22 mouse cellular contexts compared by ENCODE assay signal in genomic region chr12:107021806-107022205, GRCm38 (mm10).
DNase-seq lines count a peak whose midpoint lies in the region; ATAC-seq and TF ChIP-seq lines count a peak whose summit lies in the region.
"Had no signal": no experiment of that assay in that cellular context is flagged by ENCODE, and none has a peak within 500 bp of the region (broad histone marks: within the 10 kb centered on the region; RNA-seq: fewer than 3 reads in every experiment).

No protein-coding gene starts in this region.

- peak; percentile 54 for DNase-seq in naive thymus-derived CD4-positive, alpha-beta T cell, adult 2 months (ENCODE audit: low read depth)
- DNase-seq in thymus, adult 2 months: peak; percentile 27
- DNase-seq in thymus, postnatal 14 days: peak; percentile 35
- DNase-seq in thymus, postnatal 4 days: peak; percentile 48
- DNase-seq in cerebellum, adult 9-10 months: no peak
- DNase-seq: adrenal gland, adult 8-10 months; adrenal gland, postnatal 14 days; adrenal gland, postnatal 36 days; cerebellum, adult 11-12 months; cerebellum, adult 2 months; cerebellum, adult 9-11 months; cerebellum, postnatal 14 days; cerebellum, postnatal 36 days; embryo, embryonic 11 days had no signal

- H3K4me3 ChIP-seq in thymus, adult 2 months (ENCODE audit: control insufficient read depth, insufficient read depth, low read length): no peak overlapping the region
- H3K4me3 ChIP-seq in midbrain, embryonic 16.5 days (ENCODE audit: low read depth, low read length): no peak overlapping the region
- H3K4me3 ChIP-seq in forebrain, embryonic 15.5 days: no peak overlapping the region
- H3K4me3 ChIP-seq: embryonic facial prominence, embryonic 13.5 days; embryonic facial prominence, embryonic 15.5 days; erythroblast, embryonic 14.5 days; forebrain, embryonic 10.5 days; forebrain, embryonic 12.5 days had no signal

- no peak overlapping the region for H3K9ac ChIP-seq in midbrain, embryonic 16.5 days (ENCODE audit: low read depth, low read length)
- no peak overlapping the region for H3K9ac ChIP-seq in forebrain, embryonic 15.5 days (replicated peaks)
- H3K9ac ChIP-seq: embryonic facial prominence, embryonic 13.5 days; embryonic facial prominence, embryonic 15.5 days; forebrain, embryonic 12.5 days had no signal

- peaks cover 20% of the 10 kb centered on the region for H3K4me1 ChIP-seq in thymus, adult 2 months (replicated peaks; ENCODE audit: control insufficient read depth, insufficient read depth, low read length)
- H3K4me1 ChIP-seq in midbrain, embryonic 16.5 days (ENCODE audit: control insufficient read depth, insufficient read depth, low read length): no peaks in the 10 kb centered on the region
- H3K4me1 ChIP-seq in forebrain, embryonic 15.5 days: no peaks in the 10 kb centered on the region
- H3K4me1 ChIP-seq: embryonic facial prominence, embryonic 15.5 days; forebrain, embryonic 10.5 days; forebrain, embryonic 12.5 days had no signal

- no peak for TF ChIP-seq CTCF in thymus, adult 2 months (IDR thresholded peaks at IDR 0.05; ENCODE audit: borderline replicate concordance, control insufficient read depth, extremely low read depth, insufficient read depth, low read length, poor library complexity)

- H3K9me3 ChIP-seq in midbrain, embryonic 16.5 days (replicated peaks; ENCODE audit: control insufficient read depth, low read length, poor library complexity, severe bottlenecking): no peaks in the 10 kb centered on the region
- H3K9me3 ChIP-seq in forebrain, embryonic 15.5 days: no peaks in the 10 kb centered on the region
- H3K9me3 ChIP-seq: embryonic facial prominence, embryonic 13.5 days; embryonic facial prominence, embryonic 15.5 days; forebrain, embryonic 10.5 days; forebrain, embryonic 12.5 days had no signal

- no peak overlapping the region for H3K4me2 ChIP-seq in midbrain, embryonic 16.5 days (ENCODE audit: low read length)
- H3K4me2 ChIP-seq in forebrain, embryonic 15.5 days (replicated peaks): no peak overlapping the region
- H3K4me2 ChIP-seq: embryonic facial prominence, embryonic 13.5 days; embryonic facial prominence, embryonic 15.5 days; forebrain, embryonic 12.5 days had no signal

- ATAC-seq in midbrain, embryonic 16.5 days: no peak
- no peak for ATAC-seq in forebrain, embryonic 15.5 days (replicated peaks)
- ATAC-seq: forebrain, embryonic 14.5 days had no signal

- WGBS in thymus, adult 2 months: 22% methylated on average over 1 of the region's 1 CpGs
- WGBS in midbrain, embryonic 16.5 days: 95% methylated on average over 1 of the region's 1 CpGs
- WGBS in forebrain, embryonic 15.5 days: 88% methylated on average over 1 of the region's 1 CpGs

- no peak for TF ChIP-seq POLR2A in thymus, adult 2 months (IDR thresholded peaks at IDR 0.05; ENCODE audit: control insufficient read depth, extremely low read depth, insufficient read depth, low read length, poor library complexity)

- H3K27ac ChIP-seq in thymus, adult 2 months (ENCODE audit: control insufficient read depth, insufficient read depth, low read length): peak overlapping the region; percentile 31; the same call in 1 of the 2 replicates
- no peak overlapping the region for H3K27ac ChIP-seq in midbrain, embryonic 16.5 days (ENCODE audit: low read length)
- no peak overlapping the region for H3K27ac ChIP-seq in forebrain, embryonic 15.5 days (replicated peaks)
- H3K27ac ChIP-seq: embryonic facial prominence, embryonic 13.5 days; embryonic facial prominence, embryonic 15.5 days; forebrain, embryonic 10.5 days; forebrain, embryonic 12.5 days had no signal

- H3K36me3 ChIP-seq in thymus, adult 2 months (ENCODE audit: control insufficient read depth, insufficient read depth, low read length): no peaks in the 10 kb centered on the region
- no peaks in the 10 kb centered on the region for H3K36me3 ChIP-seq in midbrain, embryonic 16.5 days (ENCODE audit: control insufficient read depth, insufficient read depth, low read length)
- H3K36me3 ChIP-seq in forebrain, embryonic 15.5 days: no peaks in the 10 kb centered on the region
- H3K36me3 ChIP-seq: embryonic facial prominence, embryonic 13.5 days; embryonic facial prominence, embryonic 15.5 days; forebrain, embryonic 10.5 days; forebrain, embryonic 12.5 days had no signal

- H3K27me3 ChIP-seq in thymus, adult 2 months (ENCODE audit: control insufficient read depth, insufficient read depth, low read length): no peaks in the 10 kb centered on the region
- H3K27me3 ChIP-seq in midbrain, embryonic 16.5 days (ENCODE audit: control insufficient read depth, insufficient read depth, low read depth, low read length): no peaks in the 10 kb centered on the region
- H3K27me3 ChIP-seq in forebrain, embryonic 15.5 days: no peaks in the 10 kb centered on the region
- H3K27me3 ChIP-seq: embryonic facial prominence, embryonic 13.5 days; embryonic facial prominence, embryonic 15.5 days had no signal
